Mouse (Mus musculus) adrenal gland, adult (tissue): ENCODE measurements around the gene Serp1.
A peak's percentile ranks its signal among the peaks of the same experiment; 100 is the strongest.
"Not testable (repeated sequence)": the region's sequence is repeated elsewhere in the genome, so short reads cannot be mapped to it uniquely, and the experiment has no call there.

Source experiments
- DNase-seq, 2 experiments: peaks; one replicate each; pipeline ENCODE4 v3.0.0; 2022 to 2023; ENCODE audit warnings: low spot score in 1 of 2; ENCODE audit not compliant: inconsistent age in 2 of 2

Gene Serp1

GRCm38 (mm10) chr3:58508020-58508750 is 17.5 kb downstream of the Serp1 start:
- peak in 1 of 2 experiments; percentile 85 for DNase-seq

GRCm38 (mm10) chr3:58504676-58505075 is 21.0 kb downstream of the Serp1 start:
- DNase-seq, result no peak

- no peak for DNase-seq
Measured at GRCm38 (mm10) chr3:58503720-58504333, 21.9 kb downstream of the Serp1 start.

- peak in 1 of 2 experiments; percentile 18 for DNase-seq
Measured at GRCm38 (mm10) chr3:58501961-58502360, 23.7 kb downstream of the Serp1 start.

GRCm38 (mm10) chr3:58493621-58494020 is 32.1 kb downstream of the Serp1 start:
- no peak for DNase-seq

- DNase-seq, result peak; percentile 17 to 75
Measured at GRCm38 (mm10) chr3:58490787-58491186, 34.9 kb downstream of the Serp1 start.

GRCm38 (mm10) chr3:58487999-58488775 is 37.5 kb downstream of the Serp1 start:
- DNase-seq, result peak; percentile 20 to 62

DNA sequence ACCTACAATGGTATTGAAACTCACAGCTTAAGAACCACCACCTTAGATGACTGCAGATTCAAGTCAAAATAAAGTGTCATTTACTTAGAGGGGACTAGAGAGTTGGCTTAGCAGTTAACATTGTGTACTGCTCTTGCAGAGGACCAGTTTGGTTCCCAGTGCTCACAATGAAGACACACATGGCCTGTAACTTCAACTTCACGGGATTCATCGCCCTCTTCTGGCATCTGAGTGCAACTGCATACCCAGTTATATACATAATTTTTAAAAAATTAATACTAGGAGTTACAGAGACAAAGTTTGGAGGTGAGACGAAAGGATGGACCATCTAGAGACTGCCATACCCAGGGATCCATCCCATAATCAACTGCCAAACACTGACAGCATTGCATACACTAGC is 38.6 kb downstream of the Serp1 start:
- no peak for DNase-seq

DNA sequence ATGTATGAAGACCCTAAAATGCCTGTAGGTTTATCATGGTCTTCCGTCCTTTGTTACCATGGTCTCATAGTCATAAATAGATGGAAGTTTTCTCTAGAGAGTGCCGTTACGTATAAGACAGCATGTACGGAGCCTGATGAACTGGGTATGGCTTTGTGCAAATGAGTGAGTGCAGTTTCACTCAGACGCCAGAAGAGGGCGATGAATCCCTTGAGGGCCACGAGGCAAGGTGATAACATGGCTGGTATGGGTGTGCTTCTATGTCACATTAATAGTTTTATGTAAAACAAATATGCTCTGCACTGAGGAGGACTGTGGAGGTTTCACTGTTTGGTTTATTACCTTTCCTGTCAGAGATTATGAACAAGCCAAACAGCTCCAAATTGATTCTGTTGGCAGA is 39.8 kb downstream of the Serp1 start:
- no peak for DNase-seq

GRCm38 (mm10) chr3:58478755-58479455 is 46.8 kb downstream of the Serp1 start:
- peak in 1 of 2 experiments; percentile 23 for DNase-seq

DNA sequence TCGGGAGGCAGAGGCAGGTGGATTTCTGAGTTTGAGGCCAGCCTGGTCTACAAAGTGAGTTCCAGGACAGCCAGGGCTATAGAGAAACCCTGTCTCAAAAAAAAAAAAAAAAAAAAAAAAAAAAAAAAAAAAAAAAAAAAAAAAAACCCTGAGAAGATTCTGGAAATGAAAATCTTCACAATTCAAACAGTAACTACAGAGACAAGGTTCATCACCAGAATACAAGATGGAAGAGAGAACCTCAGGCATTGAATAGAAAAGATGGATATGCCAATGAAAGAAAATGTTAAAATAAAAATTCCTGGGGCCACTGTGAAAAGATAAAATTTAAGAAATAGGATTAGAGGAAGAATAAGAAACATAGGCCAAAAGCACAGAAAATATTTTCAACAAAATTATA is 50.4 kb downstream of the Serp1 start:
- not testable (repeated sequence) for DNase-seq
